Mouse (Mus musculus): ENCODE data around the gene Sdc1.
A peak's percentile ranks its signal among the peaks of the same experiment; 100 is the strongest.

The Sdc1 gene

GRCm38 (mm10) chr12:8829032-8829660 is 58.0 kb downstream of the Sdc1 start:
- no peak for DNase-seq

- DNase-seq: peak; percentile 25 to 40
These were observed 58.5 kb downstream of the Sdc1 start for GRCm38 (mm10) chr12:8829661-8830040.

- no peak for DNase-seq
These were observed 60.0 kb downstream of the Sdc1 start for GRCm38 (mm10) chr12:8830967-8831635.

GRCm38 (mm10) chr12:8831710-8832109 is 60.6 kb downstream of the Sdc1 start:
- no peak for DNase-seq

GRCm38 (mm10) chr12:8840782-8841325 is 69.7 kb downstream of the Sdc1 start:
- peak in 1 of 2 experiments; percentile 45 for DNase-seq

- peak in 1 of 2 experiments; percentile 32 for DNase-seq
These were observed 71.6 kb downstream of the Sdc1 start for GRCm38 (mm10) chr12:8842725-8843124.

Measured in B cell, adult 2 months (primary cell).